Mouse (Mus musculus) liver, embryonic 18 days (tissue): Measurements from ENCODE around the gene Spag9. TPM values are rescaled to one million over a fixed set of nuclear protein-coding genes. Genes with fewer than 3 reads are reported as not detected.

Source experiments
- polyA plus RNA-seq: library from polyadenylated mRNA; depleted of rRNA; stranded (reverse); fragments of >200 nt; gene quantifications from 2 replicates; pipeline ENCODE4 v1.2.3, GENCODE M21; 2012; rRNA removed

The Spag9 gene
- polyA plus RNA-seq: 12.5 and 13.3 TPM in 2 replicates

GRCm38 (mm10) chr11:93995720-93996305, at the start of gene Spag9:
TSS of gene Spag9 (plus strand) at chr11:93996091.

GRCm38 (mm10) chr11:93956159-93956558, 39.7 kb upstream of the Spag9 start, which contains the start of gene Nme2:
TSS of gene Nme2 (minus strand) at chr11:93956259.

DNA sequence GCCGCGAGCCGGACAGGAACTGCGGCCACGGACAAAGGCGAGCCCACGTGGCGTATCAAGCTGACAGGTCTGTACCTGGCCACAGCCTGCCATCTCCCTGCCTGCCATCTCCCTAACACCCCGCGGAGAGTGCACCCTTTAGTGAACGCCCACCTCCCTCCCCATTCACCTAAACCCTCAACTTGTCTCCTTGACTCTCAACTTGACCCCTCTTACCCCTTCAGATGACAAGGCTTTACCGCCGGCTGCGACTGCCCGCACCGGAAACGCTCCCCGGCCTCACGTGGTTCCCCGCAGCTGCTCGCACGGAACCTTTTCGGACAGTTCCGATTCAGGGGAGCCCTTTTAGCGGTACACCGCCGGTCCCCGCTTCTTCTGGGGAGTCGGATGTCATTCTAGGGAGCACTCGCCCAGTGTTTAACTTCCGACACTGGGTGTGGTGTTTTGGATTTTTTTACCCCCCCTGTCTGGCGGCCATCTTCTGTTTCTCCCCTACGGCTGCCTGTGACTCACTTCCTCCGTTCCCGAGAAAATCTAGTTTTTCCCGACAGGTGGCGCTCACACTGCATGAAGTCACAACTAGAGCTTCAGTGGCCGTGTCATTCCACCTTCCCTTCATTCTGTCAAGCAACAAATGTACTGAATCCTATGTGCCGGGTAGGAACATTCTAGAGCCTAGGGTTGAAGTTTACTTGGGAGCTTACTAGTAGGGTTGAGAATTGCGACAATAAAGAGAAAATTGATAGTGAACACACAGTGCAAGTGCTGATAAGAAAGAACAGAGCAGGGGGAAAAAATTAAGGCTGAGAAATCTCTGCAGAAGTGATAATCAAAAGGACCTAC, 27.7 kb upstream of the Spag9 start, which contains the start of the genes Gm20390 and Nme1:
TSS of gene Gm20390 (minus strand) at position 289 of the 843 bp plus-strand sequence.
TSS of gene Nme1 (minus strand) at position 517 of the 843 bp plus-strand sequence.

Other genes with a start within 250 kb of the Spag9 start
- 7.3 and 7.6 TPM in 2 replicates for gene Utp18, start 110.3 kb upstream of the Spag9 start, polyA plus RNA-seq
- gene Mbtd1, start 110.2 kb upstream of the Spag9 start, polyA plus RNA-seq: 5.9 and 6.1 TPM in 2 replicates
- 242 and 307 TPM in 2 replicates for gene Nme2, start 39.8 kb upstream of the Spag9 start, polyA plus RNA-seq
- gene Gm20390, start 27.8 kb upstream of the Spag9 start, polyA plus RNA-seq: 69.3 and 70.5 TPM in 2 replicates
- gene Nme1, start 27.6 kb upstream of the Spag9 start, polyA plus RNA-seq: 74.7 and 85.5 TPM in 2 replicates
- 22.8 and 23.3 TPM in 2 replicates for gene Tob1, start 215.4 kb downstream of the Spag9 start, polyA plus RNA-seq
- gene Wfikkn2, start 249.9 kb downstream of the Spag9 start, polyA plus RNA-seq: 0.13 and 0.15 TPM in 2 replicates